Mouse (Mus musculus) olfactory bulb, adult 2 months (tissue): ENCODE data around the gene Tmed8.

Experiments used
- CTCF ChIP-seq: fragments of 200-500 bp; IDR thresholded peaks from 2 replicates; pipeline ENCODE4 v1.5.1; 2012; ENCODE audit warnings: low read depth, mild to moderate bottlenecking, low read length, moderate library complexity; ENCODE audit not compliant: insufficient read depth
- POLR2A ChIP-seq: fragments of 200-500 bp; IDR thresholded peaks from 2 replicates; pipeline ENCODE4 v1.6.1; 2012; ENCODE audit warnings: mild to moderate bottlenecking, low read depth, low read length, moderate library complexity; ENCODE audit not compliant: insufficient read depth

DNA sequence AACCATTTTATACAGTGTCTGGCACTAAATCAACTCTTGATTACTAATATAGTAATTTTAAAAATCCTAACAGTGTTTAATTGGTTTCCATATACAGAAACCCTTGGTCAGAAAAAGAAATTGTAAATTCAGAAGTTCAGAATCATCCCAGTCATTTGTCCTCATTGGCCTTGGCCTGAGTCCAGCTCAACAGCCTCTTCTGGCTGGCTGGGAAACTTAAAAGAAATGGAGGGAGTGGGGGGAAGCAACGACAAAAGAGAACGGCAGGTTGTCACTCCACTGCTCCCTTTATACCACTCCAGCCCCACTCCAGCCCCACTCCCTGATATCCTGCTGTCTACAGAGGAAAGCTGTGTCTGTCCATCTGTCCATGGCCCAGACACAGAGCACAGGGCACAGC lies 69.1 kb downstream of the Tmed8 start:
- TF ChIP-seq POLR2A, result no peak
- no peak for TF ChIP-seq CTCF
